Mouse (Mus musculus): ENCODE results near the gene Gm11127.

GRCm38 (mm10) chr17:36093936-36094335, 35.8 kb upstream of the Gm11127 start:
- TF ChIP-seq EP300 (IDR thresholded peaks at IDR 0.05), result no peak
- TF ChIP-seq CTCF (IDR thresholded peaks at IDR 0.05), result no peak

Data from lung, postnatal 0 days (tissue).